Mouse (Mus musculus) embryonic facial prominence, embryonic 13.5 days (tissue): ENCODE measurements at regions not wholly inside any gene's neighbourhood (a gene's known extent, or its start where the extent isn't known, plus 50 kb on each side); places are given as distances from the start of the nearest gene placed in this dataset.
"Not testable (repeated sequence)": the region's sequence is repeated elsewhere in the genome, so short reads cannot be mapped to it uniquely, and the experiment has no call there.

Experiments
- ATAC-seq: fragments of 200-750 bp; cut with Nextera tagmentation; 2 replicates; pipeline ENCODE4 v1.8.0; 2017; ENCODE audit warnings: low read depth; ENCODE audit not compliant: insufficient number of reproducible peaks, insufficient read depth, low FRiP score, low TSS enrichment
- H3K27ac ChIP-seq: fragments of 300-500 bp; sonication (generic); 2 replicates; pipeline ENCODE4 v1.5.1; 2015; ENCODE audit warnings: moderate library complexity, mild to moderate bottlenecking, inconsistent platforms
- H3K27me3 ChIP-seq: fragments of 300-500 bp; sonication (generic); 2 replicates; pipeline ENCODE4 v1.6.1; 2015; ENCODE audit warnings: mild to moderate bottlenecking, inconsistent platforms
- H3K36me3 ChIP-seq: fragments of 300-500 bp; sonication (generic); 2 replicates; pipeline ENCODE4 v1.6.1; 2015; ENCODE audit warnings: mild to moderate bottlenecking, inconsistent platforms
- H3K4me1 ChIP-seq: fragments of 300-500 bp; sonication (generic); 2 replicates; pipeline ENCODE4 v1.6.1; 2015; ENCODE audit warnings: inconsistent platforms
- H3K4me2 ChIP-seq: fragments of 300-500 bp; sonication (generic); 2 replicates; pipeline ENCODE4 v1.6.1; 2015; ENCODE audit warnings: moderate library complexity, mild to moderate bottlenecking, inconsistent platforms
- H3K4me3 ChIP-seq: fragments of 300-500 bp; sonication (generic); 2 replicates; pipeline ENCODE4 v1.5.1; 2015; ENCODE audit warnings: mild to moderate bottlenecking, inconsistent platforms
- H3K9ac ChIP-seq: fragments of 300-500 bp; sonication (generic); 2 replicates; pipeline ENCODE4 v1.6.1; 2015; ENCODE audit warnings: mild to moderate bottlenecking, inconsistent platforms
- H3K9me3 ChIP-seq: fragments of 300-500 bp; sonication (generic); 2 replicates; pipeline ENCODE4 v1.6.1; 2016; ENCODE audit warnings: inconsistent platforms
- WGBS: fragments of 180-500 bp; shearing (Covaris S2); methylation state at CpG from one replicate; pipeline ENCODE4 v1.1.7; 2015; ENCODE audit warnings: mixed read lengths; 5-methylcytosine and 5-hydroxymethylcytosine counted together

DNA sequence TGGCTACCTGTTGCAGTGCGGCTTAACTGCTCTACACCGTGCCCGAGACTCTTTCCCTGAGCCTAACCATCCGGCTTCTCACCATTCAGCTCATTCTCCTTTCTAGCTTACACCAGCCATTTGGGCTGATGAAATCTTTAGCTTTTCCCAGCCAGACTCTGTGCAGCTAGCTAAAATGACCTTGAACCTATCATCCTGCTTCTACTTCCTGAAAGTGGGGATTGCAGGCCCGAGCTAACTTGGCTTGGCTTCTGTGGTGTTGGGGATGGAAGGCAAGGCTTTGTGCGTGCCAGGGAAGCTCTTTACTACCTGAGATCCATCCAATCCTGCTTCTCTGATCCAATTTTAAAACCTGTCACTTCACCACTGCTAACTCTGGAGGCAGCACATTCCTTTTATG lies 128.3 kb downstream of the Kcnrg start:
- H3K9me3 ChIP-seq, result peaks cover 6% of the 10 kb centered on the region; the same call in 1 of the 2 replicates
- 73% methylated on average over 6 of the region's 6 CpGs for WGBS
- H3K27ac ChIP-seq, result no peak overlapping the region
- H3K4me3 ChIP-seq, result no peak overlapping the region
- no peaks in the 10 kb centered on the region for H3K27me3 ChIP-seq
- H3K4me2 ChIP-seq, result no peak overlapping the region
- no peak overlapping the region for H3K9ac ChIP-seq
- ATAC-seq, result no peak
- H3K4me1 ChIP-seq, result peaks cover 11% of the 10 kb centered on the region
- no peaks in the 10 kb centered on the region for H3K36me3 ChIP-seq

DNA sequence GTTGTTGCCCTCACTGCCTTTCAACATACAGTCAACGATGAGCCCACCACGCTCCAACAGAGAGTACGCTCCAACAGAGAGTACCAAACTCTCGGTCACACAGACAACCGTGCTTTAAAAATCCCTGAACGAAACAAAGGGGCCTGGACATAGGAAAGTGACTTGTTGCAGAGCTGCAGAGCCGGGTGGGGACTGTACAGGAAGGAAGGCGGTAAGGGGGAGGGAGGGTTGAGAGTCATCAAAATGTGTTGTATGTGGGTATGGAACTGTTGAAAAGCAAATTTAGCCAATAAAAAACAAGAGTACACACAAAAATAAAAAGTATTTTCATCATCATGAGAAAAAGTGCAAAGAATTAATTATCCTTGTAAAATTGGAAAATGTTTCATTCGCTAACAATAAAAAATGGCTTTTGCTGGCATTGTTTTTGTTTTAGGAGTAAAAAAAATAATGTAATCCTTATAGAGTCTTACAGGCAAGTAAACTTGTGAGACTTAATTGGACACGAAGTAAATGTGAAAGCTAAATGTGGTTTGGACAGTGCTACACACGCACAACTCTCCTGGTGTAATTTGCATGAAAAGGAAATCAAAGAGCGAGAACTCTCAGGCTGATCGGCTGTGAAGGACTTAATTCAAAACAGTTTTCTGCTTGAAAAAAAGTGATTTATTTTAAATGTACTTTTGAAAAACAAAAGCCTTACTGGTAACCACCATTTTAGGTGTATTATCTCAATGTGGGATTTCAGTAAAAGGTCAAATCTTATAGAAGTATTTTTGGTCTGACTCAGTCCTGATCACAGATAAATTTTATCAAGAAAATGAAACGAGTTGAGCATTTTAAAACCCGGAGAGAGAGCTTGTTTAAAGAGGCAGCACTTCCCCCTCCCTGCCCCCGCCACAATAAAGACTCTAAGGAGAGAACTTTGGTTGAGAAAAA lies 129.4 kb downstream of the Kcnrg start:
- Histone ChIP-seq H3K4me3 (no peak overlapping the region), H3K4me1 (peaks cover 11% of the 10 kb centered on the region), H3K27ac (peak overlapping the region; percentile 23; the same call in 1 of the 2 replicates), H3K9ac (no peak overlapping the region), H3K36me3 (no peaks in the 10 kb centered on the region), H3K9me3 (peaks cover 6% of the 10 kb centered on the region; the same call in 1 of the 2 replicates), H3K27me3 (no peaks in the 10 kb centered on the region), H3K4me2 (peak overlapping the region; percentile 38)
- WGBS, result 23% methylated on average over 16 of the region's 16 CpGs
- no peak for ATAC-seq

DNA sequence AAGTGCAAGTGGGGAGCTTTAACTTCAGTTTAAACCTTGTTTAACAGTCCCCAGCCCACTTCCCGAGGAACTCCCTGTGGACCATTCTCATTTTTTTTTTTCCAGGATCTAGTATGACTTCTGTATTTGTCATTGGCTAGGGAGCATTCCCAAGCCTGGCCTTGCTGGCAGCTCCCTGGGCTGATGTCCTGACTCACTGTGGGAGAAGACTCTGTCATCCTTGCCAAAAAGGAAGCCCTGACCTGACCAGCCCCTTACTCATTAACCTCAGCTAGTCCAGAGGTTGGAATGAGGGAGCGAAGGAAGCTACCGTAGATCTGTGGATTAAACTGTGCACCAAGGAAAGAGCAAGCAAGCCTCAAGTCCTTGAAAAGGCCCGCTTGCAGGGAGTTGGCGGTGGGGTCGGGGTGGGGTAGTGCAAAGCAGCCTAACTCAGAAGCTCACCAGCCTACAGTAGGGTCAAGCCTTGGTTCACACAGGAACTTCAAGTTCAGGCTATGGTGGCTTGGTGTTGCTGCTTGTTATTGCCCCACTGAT lies 130.3 kb downstream of the Kcnrg start:
- peak overlapping the region; percentile 35; the same call in 1 of the 2 replicates for H3K27ac ChIP-seq
- peaks cover 11% of the 10 kb centered on the region for H3K4me1 ChIP-seq
- no peak overlapping the region for H3K9ac ChIP-seq
- H3K36me3 ChIP-seq, result no peaks in the 10 kb centered on the region
- no peak overlapping the region for H3K4me3 ChIP-seq
- peak overlapping the region; percentile 38 for H3K4me2 ChIP-seq
- H3K9me3 ChIP-seq, result peaks cover 5% of the 10 kb centered on the region; the same call in 1 of the 2 replicates
- 73% methylated on average over 6 of the region's 6 CpGs for WGBS
- ATAC-seq, result no peak
- H3K27me3 ChIP-seq, result no peaks in the 10 kb centered on the region

DNA sequence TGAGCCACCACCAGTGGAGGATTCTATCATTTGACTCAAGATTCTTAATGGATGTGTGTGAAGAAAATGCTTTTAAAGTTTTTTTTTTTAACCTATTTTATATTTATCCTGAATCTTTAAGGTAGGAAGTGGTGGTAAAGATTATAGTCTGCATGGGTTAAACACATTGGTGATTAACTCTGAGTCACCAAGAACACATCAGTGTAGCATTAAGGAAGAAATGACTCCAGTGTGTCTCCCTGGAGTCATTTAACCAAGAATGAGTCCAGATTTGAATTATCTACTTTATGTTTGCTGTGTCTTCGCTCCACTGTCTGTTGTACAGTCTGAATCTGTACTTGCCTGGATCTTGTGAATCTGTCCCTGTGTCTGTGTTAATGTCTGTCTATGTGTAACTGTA lies 132.2 kb downstream of the Kcnrg start:
- Histone ChIP-seq H3K9ac (no peak overlapping the region), H3K27ac (no peak overlapping the region), H3K4me1 (peaks cover 11% of the 10 kb centered on the region), H3K27me3 (no peaks in the 10 kb centered on the region), H3K4me2 (no peak overlapping the region), H3K4me3 (no peak overlapping the region), H3K36me3 (no peaks in the 10 kb centered on the region), H3K9me3 (peaks cover 4% of the 10 kb centered on the region; the same call in 1 of the 2 replicates)
- WGBS, result 90% methylated on average over 1 of the region's 1 CpGs
- ATAC-seq, result no peak

DNA sequence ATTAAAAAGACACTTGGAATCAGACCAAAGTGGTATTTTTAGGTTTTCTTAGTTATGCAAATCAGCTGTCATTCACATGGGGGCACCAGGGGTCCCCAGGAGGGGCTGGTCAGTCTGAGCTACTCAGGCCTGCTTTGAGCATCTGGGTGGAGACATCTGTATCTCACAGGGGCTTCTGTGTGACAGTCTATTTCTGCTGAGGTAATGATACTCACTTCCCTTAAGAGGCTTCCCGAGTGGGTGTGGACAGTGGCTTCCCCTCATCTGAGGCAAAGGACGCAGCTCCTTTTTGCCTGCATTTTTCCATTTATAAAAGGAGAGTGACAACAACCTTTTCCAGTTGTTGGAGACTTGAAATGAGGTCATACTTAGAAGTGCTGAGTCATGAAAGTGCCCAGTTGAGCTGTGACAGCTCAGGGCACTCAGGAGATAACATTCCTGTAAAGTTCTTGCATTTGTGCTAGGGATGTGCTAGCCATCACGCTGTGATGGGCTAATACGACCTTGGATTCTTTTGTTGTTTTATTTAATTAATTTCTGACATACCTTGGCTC lies 136.7 kb downstream of the Kcnrg start:
- Histone ChIP-seq H3K4me3 (no peak overlapping the region), H3K36me3 (no peaks in the 10 kb centered on the region), H3K4me2 (no peak overlapping the region), H3K9ac (no peak overlapping the region), H3K27me3 (no peaks in the 10 kb centered on the region), H3K9me3 (peaks cover 2% of the 10 kb centered on the region; the same call in 1 of the 2 replicates), H3K27ac (no peak overlapping the region), H3K4me1 (no peaks in the 10 kb centered on the region)
- no peak for ATAC-seq
- 50% methylated on average over 4 of the region's 4 CpGs for WGBS

DNA sequence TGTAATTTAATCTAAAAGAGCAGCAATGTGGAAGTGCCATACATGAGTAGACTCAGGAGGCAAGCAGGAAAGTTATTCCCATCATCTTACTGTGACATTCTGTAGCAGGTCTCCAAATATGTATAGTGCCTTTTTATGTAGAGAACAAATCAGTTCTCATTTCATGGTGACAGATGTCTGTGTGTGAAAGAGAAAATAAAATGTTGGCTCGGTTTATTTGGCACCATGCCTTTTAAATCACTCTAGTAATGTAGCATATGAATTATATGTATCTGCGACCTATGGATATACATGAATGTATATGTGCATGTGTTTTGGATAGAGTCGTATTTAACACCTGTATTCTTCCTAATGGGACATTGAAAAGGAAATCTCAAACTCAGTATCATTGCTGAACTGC lies 146.2 kb downstream of the Kcnrg start:
- no peak overlapping the region for H3K4me2 ChIP-seq
- WGBS, result 80% methylated on average over 3 of the region's 3 CpGs
- peaks cover 14% of the 10 kb centered on the region for H3K4me1 ChIP-seq
- H3K9ac ChIP-seq, result no peak overlapping the region
- no peaks in the 10 kb centered on the region for H3K27me3 ChIP-seq
- H3K9me3 ChIP-seq, result no peaks in the 10 kb centered on the region
- H3K27ac ChIP-seq, result no peak overlapping the region
- no peak for ATAC-seq
- no peaks in the 10 kb centered on the region for H3K36me3 ChIP-seq
- H3K4me3 ChIP-seq, result no peak overlapping the region

DNA sequence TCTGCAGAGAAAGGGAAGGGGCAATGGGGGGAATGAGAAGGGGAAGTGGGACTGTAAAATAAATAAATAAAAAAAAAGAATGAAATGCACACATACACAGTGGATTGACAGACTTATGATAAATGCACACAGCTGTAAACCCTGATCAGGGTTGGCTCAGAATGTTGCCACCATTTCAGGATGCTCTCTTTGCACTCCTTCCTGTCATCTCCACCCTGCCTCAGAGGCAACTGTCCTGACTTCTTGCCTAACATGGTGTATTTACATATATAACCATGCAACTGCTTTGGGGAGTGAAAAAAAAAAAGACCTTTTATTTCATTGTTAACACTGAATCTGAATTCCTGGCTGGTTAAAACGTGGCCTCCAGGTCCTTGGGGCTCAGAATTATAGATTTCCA lies 149.4 kb downstream of the Kcnrg start:
- H3K27ac ChIP-seq, result peak overlapping the region; percentile 84; the same call in 1 of the 2 replicates
- H3K27me3 ChIP-seq, result no peaks in the 10 kb centered on the region
- ATAC-seq, result no peak
- no peaks in the 10 kb centered on the region for H3K9me3 ChIP-seq
- no peaks in the 10 kb centered on the region for H3K36me3 ChIP-seq
- H3K4me1 ChIP-seq, result peaks cover 16% of the 10 kb centered on the region
- H3K9ac ChIP-seq, result 0 out of 2 replicates have a peak overlapping the region, but pooled peaks have one; percentile 40
- WGBS, result 12% methylated on average over 1 of the region's 1 CpGs
- 0 out of 2 replicates have a peak overlapping the region, but pooled peaks have one; percentile 31 for H3K4me3 ChIP-seq
- H3K4me2 ChIP-seq, result peak overlapping the region; percentile 58

DNA sequence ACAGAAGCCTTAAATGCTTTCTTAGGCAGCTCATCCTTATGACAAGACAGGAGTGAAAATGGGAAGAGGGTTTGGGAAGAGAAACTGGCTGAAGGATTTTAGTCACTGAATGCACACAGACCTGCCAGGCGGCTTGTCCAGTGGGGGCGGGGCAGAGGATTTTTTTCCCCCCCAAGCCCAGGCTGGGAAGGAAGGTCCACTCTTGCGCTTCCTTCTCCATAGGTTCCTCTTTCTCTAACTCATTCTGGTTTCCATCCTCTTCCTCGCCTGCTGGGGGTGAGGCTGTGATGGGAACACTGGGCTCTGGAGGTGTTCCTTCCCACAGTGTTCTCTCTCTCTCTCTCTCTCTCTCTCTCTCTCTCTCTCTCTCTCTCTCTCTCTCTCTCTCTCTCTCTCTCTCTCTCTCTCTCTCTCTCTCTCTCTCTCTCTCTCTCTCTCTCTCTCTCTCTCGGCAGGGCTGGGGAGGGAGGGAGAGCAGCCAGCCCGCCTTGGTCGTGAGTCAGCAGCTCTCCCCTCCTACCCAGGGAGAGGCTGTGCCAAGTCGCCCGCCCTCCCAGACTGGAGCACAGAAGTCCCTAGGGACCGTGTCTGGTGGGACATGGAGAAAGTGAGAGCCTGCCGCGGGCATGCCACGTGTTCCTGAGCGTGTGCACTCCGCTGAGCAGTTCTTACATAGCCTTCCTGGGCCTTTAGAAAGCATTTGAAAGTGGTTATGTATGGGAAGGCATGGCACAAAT lies 150.0 kb downstream of the Kcnrg start:
- Histone ChIP-seq H3K9ac (peak overlapping the region; percentile 40; the same call in 1 of the 2 replicates), H3K4me2 (peak overlapping the region; percentile 58), H3K27me3 (no peaks in the 10 kb centered on the region), H3K4me3 (peak overlapping the region; percentile 31), H3K36me3 (no peaks in the 10 kb centered on the region), H3K4me1 (peaks cover 16% of the 10 kb centered on the region), H3K9me3 (no peaks in the 10 kb centered on the region), H3K27ac (peak overlapping the region; percentile 84)
- 5% methylated on average over 14 of the region's 15 CpGs for WGBS
- ATAC-seq, result peak; percentile 82

DNA sequence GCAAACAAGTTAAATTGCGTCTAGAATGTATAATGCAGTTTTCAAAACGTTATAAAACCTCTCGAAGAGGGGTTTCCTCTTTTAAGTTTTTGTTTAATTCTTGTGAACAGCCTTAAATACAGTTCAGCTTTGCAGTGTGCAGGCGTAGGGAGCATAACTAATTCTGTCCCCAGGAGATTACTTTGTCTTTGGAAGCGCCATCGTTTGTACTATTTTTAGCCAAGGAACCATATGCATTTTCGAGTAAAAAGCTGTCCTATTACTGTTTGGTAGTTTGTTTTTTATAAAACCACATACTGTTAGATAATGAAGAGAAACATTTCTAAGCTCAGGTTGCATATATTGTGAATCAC lies 150.5 kb downstream of the Kcnrg start:
- Histone ChIP-seq H3K4me1 (peaks cover 16% of the 10 kb centered on the region), H3K27me3 (no peaks in the 10 kb centered on the region), H3K4me3 (peak overlapping the region; percentile 31), H3K9me3 (no peaks in the 10 kb centered on the region), H3K27ac (peak overlapping the region; percentile 84), H3K4me2 (peak overlapping the region; percentile 58), H3K9ac (0 out of 2 replicates have a peak overlapping the region, but pooled peaks have one; percentile 40), H3K36me3 (no peaks in the 10 kb centered on the region)
- 12% methylated on average over 7 of the region's 7 CpGs for WGBS
- no peak for ATAC-seq

DNA sequence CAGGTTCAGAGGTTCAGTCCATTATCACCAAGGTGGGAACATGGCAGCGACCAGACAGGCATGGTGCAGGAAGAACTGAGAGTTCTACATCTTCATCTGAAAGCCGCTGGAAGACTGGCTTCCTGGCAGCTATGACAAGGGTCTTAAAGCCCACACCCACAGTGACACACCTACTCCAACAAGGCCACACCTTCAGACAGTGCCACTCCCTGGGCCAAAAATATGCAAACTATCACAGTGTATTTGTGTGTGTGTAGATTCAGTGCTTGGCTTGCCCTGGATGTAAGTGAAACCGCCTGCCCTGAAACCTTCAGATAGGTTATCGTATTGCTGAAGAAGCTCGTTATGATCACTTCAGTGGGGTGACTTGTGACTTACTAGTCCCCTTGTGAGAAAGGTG lies 151.3 kb downstream of the Kcnrg start:
- no peak for ATAC-seq
- WGBS, result 83% methylated on average over 5 of the region's 5 CpGs
- Histone ChIP-seq H3K27me3 (no peaks in the 10 kb centered on the region), H3K27ac (no peak overlapping the region), H3K4me2 (no peak overlapping the region), H3K4me3 (no peak overlapping the region), H3K9ac (no peak overlapping the region), H3K4me1 (peaks cover 16% of the 10 kb centered on the region), H3K9me3 (no peaks in the 10 kb centered on the region), H3K36me3 (no peaks in the 10 kb centered on the region)

DNA sequence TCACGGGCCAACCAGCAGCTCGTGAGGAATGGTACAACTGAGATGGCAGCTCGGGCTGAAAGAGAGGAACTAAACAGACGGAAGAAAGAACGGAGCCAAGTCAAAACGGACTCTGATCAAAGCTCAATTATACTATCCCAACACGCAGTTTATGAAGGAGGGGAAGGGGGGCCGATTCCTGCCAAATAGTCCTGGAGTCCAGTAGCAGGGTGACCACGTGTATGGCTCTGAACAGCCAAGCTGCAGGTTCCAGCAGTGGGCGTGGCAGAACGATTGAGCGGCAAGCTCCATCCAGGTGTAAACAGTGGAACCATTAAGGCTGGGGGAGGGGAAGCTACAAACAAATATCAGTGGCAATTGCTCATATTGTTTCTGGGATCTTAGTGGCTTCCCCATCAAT lies 152.9 kb downstream of the Kcnrg start:
- H3K36me3 ChIP-seq, H3K9ac ChIP-seq, H3K27me3 ChIP-seq, H3K4me2 ChIP-seq, H3K27ac ChIP-seq, H3K4me3 ChIP-seq, ATAC-seq, H3K9me3 ChIP-seq: not testable (repeated sequence)
- peaks cover 16% of the 10 kb centered on the region for H3K4me1 ChIP-seq
- 77% methylated on average over 12 of the region's 12 CpGs for WGBS
